Mouse (Mus musculus): ENCODE measurements around the gene Far1. TPM values are rescaled to one million over a fixed set of nuclear protein-coding genes. Genes with fewer than 3 reads are reported as not detected.

Gene Far1
- polyA plus RNA-seq, 1 experiment from 2014 or later: 52.1 TPM

DNA sequence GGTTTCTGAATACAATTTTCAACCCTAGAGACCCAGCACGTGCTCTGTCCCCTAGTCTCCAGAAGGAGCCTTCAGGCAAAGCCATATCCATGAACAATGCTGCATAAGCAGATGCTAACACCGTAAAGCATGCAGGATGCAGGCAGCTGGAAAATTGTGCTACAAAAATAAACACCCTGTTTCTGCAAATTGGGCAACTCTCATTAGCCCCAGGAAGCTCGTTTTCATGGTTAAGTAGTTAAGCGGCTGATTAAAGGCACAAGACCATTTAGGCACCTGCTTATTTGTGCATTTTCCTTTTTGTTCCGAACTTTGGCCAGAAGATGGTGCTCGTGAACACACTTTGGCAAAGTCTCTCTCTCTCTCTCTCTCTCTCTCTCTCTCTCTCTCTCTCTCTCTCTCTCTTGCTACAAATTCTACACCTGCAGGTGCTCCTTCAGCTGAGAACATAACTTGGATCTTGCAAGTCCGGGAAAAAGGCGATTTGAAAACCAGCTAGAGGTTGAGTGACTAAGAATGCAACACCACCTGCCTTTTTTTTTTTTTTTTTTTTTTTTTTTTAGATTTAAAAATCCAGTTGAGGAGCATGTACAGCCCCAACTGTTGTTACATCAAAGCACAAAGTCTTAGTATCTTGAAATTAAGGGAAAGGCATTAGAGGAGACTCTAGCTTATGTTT lies 95.5 kb downstream of the Far1 start:
- no peak for ATAC-seq (replicated peaks; ENCODE audit: insufficient number of reproducible peaks, low FRiP score, low TSS enrichment)
- 21% methylated on average over 8 of the region's 8 CpGs for WGBS (ENCODE audit: insufficient replicate concordance)

DNA sequence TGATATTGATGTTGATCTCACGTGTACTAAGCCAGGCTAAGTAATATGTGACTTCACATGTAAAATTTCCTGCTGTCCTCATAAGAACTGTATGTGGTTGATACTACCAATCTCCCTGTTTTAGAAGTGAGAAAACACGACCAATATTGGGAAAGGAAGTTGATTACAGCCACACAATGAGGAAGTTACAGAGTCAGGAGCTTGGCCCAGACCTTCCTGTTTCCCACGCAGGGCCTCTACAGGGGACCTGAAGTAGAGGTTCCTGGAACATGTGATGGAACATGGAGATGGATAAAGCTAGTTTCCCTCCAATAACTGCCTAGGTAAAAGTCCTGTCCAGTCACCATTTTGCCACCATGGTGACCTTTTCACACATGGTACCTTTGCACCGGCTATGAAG lies 99.0 kb downstream of the Far1 start:
- Histone ChIP-seq H3K9ac (ENCODE audit: low read depth, low read length) (no peak overlapping the region), H3K36me3 (ENCODE audit: control insufficient read depth, insufficient read depth, low read length) (no peaks in the 10 kb centered on the region), H3K27me3 (ENCODE audit: control insufficient read depth, insufficient read depth, low read length) (no peaks in the 10 kb centered on the region), H3K9me3 (replicated peaks; ENCODE audit: control insufficient read depth, low read length) (no peaks in the 10 kb centered on the region), H3K4me2 (no peak overlapping the region), H3K4me3 (ENCODE audit: low read depth, low read length) (no peak overlapping the region), H3K4me1 (ENCODE audit: control insufficient read depth, insufficient read depth, low read length) (peaks cover 13% of the 10 kb centered on the region), H3K27ac (ENCODE audit: low read depth, low read length) (no peak overlapping the region)
- no peak for ATAC-seq (replicated peaks; ENCODE audit: insufficient number of reproducible peaks, low FRiP score, low TSS enrichment)
- 68% methylated on average over 4 of the region's 4 CpGs for WGBS (ENCODE audit: insufficient replicate concordance)

More for the DNA sequence above, 95.5 kb downstream of the Far1 start:
- H3K9ac ChIP-seq (ENCODE audit: low read depth, low read length): no peak overlapping the region
- H3K27me3 ChIP-seq (ENCODE audit: control insufficient read depth, insufficient read depth, low read length): no peaks in the 10 kb centered on the region
- H3K36me3 ChIP-seq (ENCODE audit: control insufficient read depth, insufficient read depth, low read length): no peaks in the 10 kb centered on the region
- no peak overlapping the region for H3K4me2 ChIP-seq
- H3K4me3 ChIP-seq (ENCODE audit: low read depth, low read length): no peak overlapping the region
- H3K4me1 ChIP-seq (ENCODE audit: control insufficient read depth, insufficient read depth, low read length): peaks cover 7% of the 10 kb centered on the region; the same call in 1 of the 2 replicates
- H3K27ac ChIP-seq (ENCODE audit: low read depth, low read length): no peak overlapping the region
- H3K9me3 ChIP-seq (replicated peaks; ENCODE audit: control insufficient read depth, low read length): no peaks in the 10 kb centered on the region

DNA sequence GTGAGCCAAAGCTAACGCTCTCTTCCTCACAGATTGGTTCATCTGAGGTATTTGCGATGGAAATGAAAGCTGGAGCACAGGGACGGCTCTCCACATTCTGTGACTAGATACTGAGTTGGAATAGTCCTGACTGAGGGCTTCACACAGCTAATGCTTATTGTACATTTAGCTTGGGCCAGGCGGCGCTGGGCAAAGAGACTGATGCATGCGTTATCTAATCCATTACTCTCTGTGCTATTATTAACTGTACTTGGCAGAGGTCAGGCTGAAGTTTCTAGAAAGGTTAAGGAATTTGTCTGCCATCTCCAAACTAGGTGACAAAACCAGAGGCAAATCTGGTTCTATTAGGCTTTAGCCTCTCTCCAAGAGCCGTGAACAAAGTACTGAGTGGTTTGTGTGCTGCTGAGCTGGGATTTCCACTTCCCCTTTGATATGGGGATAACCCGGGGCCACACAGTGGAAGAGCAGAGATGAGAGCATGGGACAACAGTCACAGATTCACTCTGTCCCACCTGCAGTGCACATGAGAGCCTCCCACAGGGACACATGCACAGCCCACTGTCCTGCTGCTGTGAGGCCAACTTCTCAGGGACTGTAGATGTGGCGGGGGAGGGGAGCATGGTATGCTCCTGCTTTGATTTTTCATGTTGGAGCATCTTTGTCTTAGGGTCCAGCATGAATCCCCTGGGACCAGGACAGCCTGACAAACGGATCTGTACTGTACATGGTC lies 100.7 kb downstream of the Far1 start:
- ATAC-seq (replicated peaks; ENCODE audit: insufficient number of reproducible peaks, low FRiP score, low TSS enrichment): peak; percentile 26; the same call in 1 of the 2 replicates
- Histone ChIP-seq H3K36me3 (ENCODE audit: control insufficient read depth, insufficient read depth, low read length) (no peaks in the 10 kb centered on the region), H3K27ac (ENCODE audit: low read depth, low read length) (peak overlapping the region; percentile 65), H3K9me3 (replicated peaks; ENCODE audit: control insufficient read depth, low read length) (no peaks in the 10 kb centered on the region), H3K9ac (ENCODE audit: low read depth, low read length) (no peak overlapping the region), H3K4me3 (ENCODE audit: low read depth, low read length) (no peak overlapping the region), H3K4me2 (no peak overlapping the region), H3K27me3 (ENCODE audit: control insufficient read depth, insufficient read depth, low read length) (no peaks in the 10 kb centered on the region), H3K4me1 (ENCODE audit: control insufficient read depth, insufficient read depth, low read length) (peaks cover 13% of the 10 kb centered on the region)
- WGBS (ENCODE audit: insufficient replicate concordance): 46% methylated on average over 10 of the region's 10 CpGs

DNA sequence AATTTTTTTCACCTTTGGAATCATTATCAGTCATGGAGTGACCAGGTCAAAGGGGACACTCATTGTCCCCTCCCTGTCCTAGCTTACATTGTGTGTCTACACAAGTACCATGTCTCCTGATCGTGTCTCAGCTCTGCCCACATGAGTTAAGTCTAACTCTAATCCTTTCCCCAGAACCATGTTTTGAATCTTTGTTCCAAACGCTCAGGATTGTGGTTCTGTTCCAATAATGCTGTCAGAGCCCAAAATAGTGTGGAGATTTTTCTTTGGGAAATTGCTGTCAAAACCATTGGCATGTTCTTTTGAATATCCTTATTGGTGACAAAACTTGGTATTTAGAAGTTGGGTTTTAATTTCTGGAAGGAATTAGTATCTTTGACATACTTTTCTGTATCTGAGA lies 105.5 kb downstream of the Far1 start:
- ATAC-seq (replicated peaks; ENCODE audit: insufficient number of reproducible peaks, low FRiP score, low TSS enrichment): no peak
- Histone ChIP-seq H3K36me3 (ENCODE audit: control insufficient read depth, insufficient read depth, low read length) (no peaks in the 10 kb centered on the region), H3K27me3 (ENCODE audit: control insufficient read depth, insufficient read depth, low read length) (no peaks in the 10 kb centered on the region), H3K4me2 (no peak overlapping the region), H3K9ac (ENCODE audit: low read depth, low read length) (no peak overlapping the region), H3K4me3 (ENCODE audit: low read depth, low read length) (no peak overlapping the region), H3K4me1 (ENCODE audit: control insufficient read depth, insufficient read depth, low read length) (peaks cover 5% of the 10 kb centered on the region), H3K27ac (ENCODE audit: low read depth, low read length) (no peak overlapping the region), H3K9me3 (replicated peaks; ENCODE audit: control insufficient read depth, low read length) (no peaks in the 10 kb centered on the region)
- WGBS (ENCODE audit: insufficient replicate concordance): 82% methylated on average over 2 of the region's 2 CpGs

DNA sequence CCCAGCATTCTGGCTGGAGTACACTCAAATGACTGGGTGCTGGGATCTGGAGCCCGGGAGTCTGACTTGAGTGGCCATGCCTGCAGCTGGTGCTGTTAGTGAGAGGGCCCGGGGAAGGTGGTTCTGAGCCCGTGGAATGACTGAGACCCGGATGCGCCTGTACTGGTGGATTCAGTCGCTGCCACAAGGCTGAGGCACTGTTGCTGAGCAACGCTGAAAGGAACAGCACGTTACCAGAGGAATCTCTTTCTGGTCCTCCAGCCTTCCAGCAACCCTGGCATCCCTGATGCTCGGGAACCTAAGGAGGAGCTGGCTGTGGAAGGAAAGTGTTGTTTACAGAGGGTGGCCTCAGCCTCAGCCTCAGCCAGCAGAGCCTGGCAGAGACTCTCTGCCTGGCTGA lies 106.1 kb downstream of the Far1 start:
- Histone ChIP-seq H3K27ac (ENCODE audit: low read depth, low read length) (no peak overlapping the region), H3K27me3 (ENCODE audit: control insufficient read depth, insufficient read depth, low read length) (no peaks in the 10 kb centered on the region), H3K9ac (ENCODE audit: low read depth, low read length) (no peak overlapping the region), H3K4me2 (no peak overlapping the region), H3K36me3 (ENCODE audit: control insufficient read depth, insufficient read depth, low read length) (no peaks in the 10 kb centered on the region), H3K4me3 (ENCODE audit: low read depth, low read length) (no peak overlapping the region), H3K9me3 (replicated peaks; ENCODE audit: control insufficient read depth, low read length) (no peaks in the 10 kb centered on the region), H3K4me1 (ENCODE audit: control insufficient read depth, insufficient read depth, low read length) (no peaks in the 10 kb centered on the region; the same call in 1 of the 2 replicates)
- ATAC-seq (replicated peaks; ENCODE audit: insufficient number of reproducible peaks, low FRiP score, low TSS enrichment): no peak
- WGBS (ENCODE audit: insufficient replicate concordance): 66% methylated on average over 9 of the region's 9 CpGs

Other genes with a start within 250 kb of the Far1 start
- gene Btbd10, start 144.4 kb upstream of the Far1 start, polyA plus RNA-seq (2014; fragmentation: Nextera tagmentation; extraction: Ambion mirVana): 25.2 and 25.5 TPM in 2 replicates
- 0.47 TPM in 1 of 2 replicates, not detected in the other for gene Pth, start 125.3 kb upstream of the Far1 start, polyA plus RNA-seq (2014; fragmentation: Nextera tagmentation; extraction: Ambion mirVana)